Mouse (Mus musculus) liver, postnatal 0 days (tissue): ENCODE data around the gene Vdr. TPM values are rescaled to one million over a fixed set of nuclear protein-coding genes. Genes with fewer than 3 reads are reported as not detected.

ENCODE experiments used
- ATAC-seq: fragments of 200-750 bp; cut with Nextera tagmentation; 2 replicates; pipeline ENCODE4 v1.8.0; 2017; ENCODE audit warnings: mild to moderate bottlenecking, moderate library complexity
- DNase-seq: peaks from one replicate; pipeline ENCODE4 v3.0.0-alpha.2; 2016
- H3K27ac ChIP-seq: fragments of 300-500 bp; sonication (generic); 2 replicates; pipeline ENCODE4 v1.5.1; 2014; ENCODE audit warnings: antibody characterized with exemption, moderate library complexity, mild to moderate bottlenecking, low read depth
- H3K27me3 ChIP-seq: fragments of 300-500 bp; sonication (generic); 2 replicates; pipeline ENCODE4 v1.6.1; 2014; ENCODE audit warnings: low read length, control low read depth, mixed read lengths; ENCODE audit not compliant: insufficient read depth
- H3K36me3 ChIP-seq: fragments of 300-500 bp; sonication (generic); replicated peaks from 2 replicates; pipeline ENCODE4 v1.6.1; 2014; ENCODE audit warnings: mild to moderate bottlenecking, control low read depth, low read length, moderate library complexity, mixed read lengths; ENCODE audit not compliant: insufficient read depth
- H3K4me1 ChIP-seq: fragments of 300-500 bp; sonication (generic); 2 replicates; pipeline ENCODE4 v1.6.1; 2014; ENCODE audit warnings: antibody characterized with exemption, mild to moderate bottlenecking, control low read depth; ENCODE audit not compliant: insufficient read depth
- H3K4me2 ChIP-seq: fragments of 300-500 bp; sonication (generic); 2 replicates; pipeline ENCODE4 v1.6.1; 2014; ENCODE audit warnings: low read depth, mild to moderate bottlenecking, low read length, moderate library complexity, mixed read lengths
- H3K4me3 ChIP-seq: fragments of 300-500 bp; sonication (generic); 2 replicates; pipeline ENCODE4 v1.5.1; 2014; ENCODE audit warnings: low read depth, low read length
- H3K9ac ChIP-seq: fragments of 300-500 bp; sonication (generic); replicated peaks from 2 replicates; pipeline ENCODE4 v1.6.1; 2014; ENCODE audit warnings: mild to moderate bottlenecking, moderate library complexity
- H3K9me3 ChIP-seq: fragments of 300-500 bp; sonication (generic); 2 replicates; pipeline ENCODE4 v1.6.1; 2016; ENCODE audit warnings: mild to moderate bottlenecking, control low read depth, low read length, mixed read lengths
- CTCF ChIP-seq: sonication (generic); IDR thresholded peaks from 2 replicates; pipeline ENCODE4 v1.5.1; 2016; ENCODE audit warnings: antibody characterized with exemption, low read depth
- EP300 ChIP-seq: IDR thresholded peaks from 2 replicates; pipeline ENCODE4 v1.6.1; 2016; ENCODE audit warnings: antibody characterized with exemption, low read depth, mild to moderate bottlenecking
- WGBS: fragments of 180-500 bp; shearing (Covaris S2); extraction: QIAGEN DNeasy Blood & Tissue Kit; methylation state at CpG from one replicate; pipeline ENCODE4 v1.1.7; 2014; ENCODE audit not compliant: insufficient replicate concordance; 5-methylcytosine and 5-hydroxymethylcytosine counted together
- polyA plus RNA-seq: library from polyadenylated mRNA; unstranded; fragments of >200 nt; fragmentation: Nextera tagmentation; extraction: Ambion mirVana; gene quantifications from 2 replicates; pipeline ENCODE4 v1.2.1, GENCODE M21; 2015

The Vdr gene
- polyA plus RNA-seq, 1 experiment from 2014 or later: 0.25 TPM

- Histone ChIP-seq H3K27me3 (peaks cover 6% of the 10 kb centered on the region), H3K9me3 (no peaks in the 10 kb centered on the region), H3K36me3 (no peaks in the 10 kb centered on the region), H3K4me1 (no peaks in the 10 kb centered on the region), H3K27ac (no peak overlapping the region), H3K9ac (no peak overlapping the region), H3K4me3 (no peak overlapping the region), H3K4me2 (peak overlapping the region; percentile 13)
- no peak for ATAC-seq
- no peak for DNase-seq
- TF ChIP-seq CTCF (no peak), EP300 (no peak)
- 13% methylated on average over 9 of the region's 9 CpGs for WGBS
Measured at GRCm38 (mm10) chr15:97914331-97914747, 3.9 kb upstream of the Vdr start.

GRCm38 (mm10) chr15:97907801-97908751 lies 2.4 kb downstream of the Vdr start:
- WGBS: 1% methylated on average over 59 of the region's 59 CpGs
- H3K27me3 ChIP-seq: peaks cover 21% of the 10 kb centered on the region

GRCm38 (mm10) chr15:97907202-97907601 lies 3.2 kb downstream of the Vdr start:
- Histone ChIP-seq H3K27me3 (peaks cover 21% of the 10 kb centered on the region), H3K4me1 (peaks cover 12% of the 10 kb centered on the region), H3K9me3 (no peaks in the 10 kb centered on the region), H3K36me3 (no peaks in the 10 kb centered on the region), H3K4me2 (peak overlapping the region; percentile 92), H3K4me3 (peak overlapping the region; percentile 58), H3K9ac (no peak overlapping the region), H3K27ac (no peak overlapping the region)
- TF ChIP-seq CTCF: no peak
- DNase-seq: no peak
- 25% methylated on average over 5 of the region's 5 CpGs for WGBS
- ATAC-seq: no peak

More at GRCm38 (mm10) chr15:97907801-97908751, 2.4 kb downstream of the Vdr start:
- H3K27ac ChIP-seq: no peak overlapping the region
- H3K36me3 ChIP-seq: no peaks in the 10 kb centered on the region
- ATAC-seq (peak; percentile 86), DNase-seq (peak; percentile 86)
- H3K4me2 ChIP-seq: peak overlapping the region; percentile 92
- H3K9ac ChIP-seq: peak overlapping the region; percentile 47
- H3K4me1 ChIP-seq: peaks cover 12% of the 10 kb centered on the region
- peak overlapping the region; percentile 58 for H3K4me3 ChIP-seq
- no peak for TF ChIP-seq EP300
- no peak for TF ChIP-seq CTCF
- no peaks in the 10 kb centered on the region for H3K9me3 ChIP-seq

GRCm38 (mm10) chr15:97905281-97905680 lies 5.1 kb downstream of the Vdr start:
- Histone ChIP-seq H3K27me3 (peaks cover 21% of the 10 kb centered on the region), H3K4me1 (peaks cover 12% of the 10 kb centered on the region), H3K4me2 (no peak overlapping the region)

GRCm38 (mm10) chr15:97904339-97904991 lies 6.0 kb downstream of the Vdr start:
- no peak for ATAC-seq
- no peak overlapping the region for H3K4me2 ChIP-seq
- peaks cover 21% of the 10 kb centered on the region for H3K27me3 ChIP-seq

More at GRCm38 (mm10) chr15:97905281-97905680, 5.1 kb downstream of the Vdr start:
- no peak overlapping the region for H3K4me3 ChIP-seq
- ATAC-seq (no peak), DNase-seq (no peak)
- H3K9me3 ChIP-seq: no peaks in the 10 kb centered on the region
- no peak overlapping the region for H3K27ac ChIP-seq
- no peak overlapping the region for H3K9ac ChIP-seq
- no peaks in the 10 kb centered on the region for H3K36me3 ChIP-seq
- 71% methylated on average over 6 of the region's 6 CpGs for WGBS
- TF ChIP-seq CTCF (no peak), EP300 (no peak)

More at GRCm38 (mm10) chr15:97904339-97904991, 6.0 kb downstream of the Vdr start:
- WGBS: 59% methylated on average over 11 of the region's 11 CpGs
- Histone ChIP-seq H3K4me1 (peaks cover 12% of the 10 kb centered on the region), H3K27ac (no peak overlapping the region), H3K36me3 (no peaks in the 10 kb centered on the region), H3K4me3 (no peak overlapping the region), H3K9me3 (no peaks in the 10 kb centered on the region), H3K9ac (no peak overlapping the region)
- no peak for DNase-seq
- no peak for TF ChIP-seq CTCF
- no peak for TF ChIP-seq EP300
